Mouse (Mus musculus): ENCODE measurements around the gene Agpat2. TPM values are rescaled to one million over a fixed set of nuclear protein-coding genes. Genes with fewer than 3 reads are reported as not detected.
A peak's percentile ranks its signal among the peaks of the same experiment; 100 is the strongest.

The Agpat2 gene
- total and polyA plus RNA-seq, 3 experiments = 22.3 to 42.4 TPM; not detected in 1

DNA sequence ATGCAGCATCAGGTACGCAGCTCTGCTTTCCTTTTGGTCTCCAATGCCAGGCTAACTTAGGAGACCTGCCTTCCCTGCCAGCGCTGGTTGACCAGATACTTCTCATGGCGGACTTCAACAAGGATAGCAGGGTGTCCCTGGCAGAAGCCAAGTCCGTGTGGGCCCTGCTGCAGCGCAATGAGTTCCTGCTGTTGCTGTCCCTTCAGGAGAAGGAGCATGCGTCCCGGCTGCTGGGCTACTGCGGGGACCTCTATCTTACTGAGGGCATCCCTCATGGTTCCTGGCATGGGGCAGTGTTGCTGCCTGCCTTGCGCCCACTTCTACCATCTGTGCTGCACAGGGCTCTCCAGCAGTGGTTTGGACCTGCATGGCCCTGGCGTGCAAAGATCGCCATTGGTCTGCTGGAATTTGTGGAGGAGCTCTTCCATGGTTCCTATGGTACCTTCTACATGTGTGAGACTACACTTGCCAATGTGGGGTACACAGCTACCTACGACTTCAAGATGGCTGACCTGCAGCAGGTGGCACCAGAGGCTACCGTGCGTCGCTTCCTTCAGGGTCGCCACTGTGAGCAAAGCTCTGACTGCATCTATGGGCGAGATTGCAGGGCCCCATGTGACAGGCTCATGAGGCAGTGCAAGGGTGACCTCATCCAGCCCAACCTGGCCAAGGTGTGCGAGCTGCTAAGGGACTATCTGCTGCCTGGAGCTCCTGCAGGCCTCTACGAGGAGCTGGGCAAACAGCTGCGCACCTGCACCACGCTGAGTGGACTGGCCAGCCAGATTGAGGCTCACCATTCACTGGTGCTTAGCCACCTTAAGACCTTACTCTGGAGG lies 31.5 kb upstream of the Agpat2 start:
- TF ChIP-seq MYB (IDR thresholded peaks at IDR 0.05; ENCODE audit: low read depth, low read length) (0 out of 2 replicates have a peak, but pooled peaks have one; percentile 49), MYC (IDR thresholded peaks at IDR 0.05; ENCODE audit: low read depth, low read length) (peak; percentile 10; the same call in 1 of the 2 replicates), POLR2A (IDR thresholded peaks at IDR 0.05; ENCODE audit: control insufficient read depth in 1 of 2, insufficient read depth in 1 of 2, low read depth in 1 of 2, low read length in 2 of 2, poor library complexity in 1 of 2) (peak; percentile 12 to 48; a peak in 3 of 4 replicates), SIN3A (IDR thresholded peaks at IDR 0.05; ENCODE audit: low read length) (no peak), CHD2 (IDR thresholded peaks at IDR 0.05; ENCODE audit: low read length) (0 out of 2 replicates have a peak, but pooled peaks have one; percentile 6), POLR2AphosphoS5 (IDR thresholded peaks at IDR 0.05; ENCODE audit: borderline replicate concordance, low read depth, low read length) (0 out of 2 replicates have a peak, but pooled peaks have one; percentile 1), NELFE (IDR thresholded peaks at IDR 0.05; ENCODE audit: low read depth, low read length) (peak; percentile 14), POLR2AphosphoS2 (IDR thresholded peaks at IDR 0.05; ENCODE audit: low read length) (peak; percentile 50), RCOR1 (IDR thresholded peaks at IDR 0.05; ENCODE audit: low read depth, low read length) (no peak), TBP (IDR thresholded peaks at IDR 0.05; ENCODE audit: low read depth, low read length) (0 out of 2 replicates have a peak, but pooled peaks have one; percentile 32), ZMIZ1 (IDR thresholded peaks at IDR 0.05; ENCODE audit: low read depth, low read length) (peak; percentile 22; the same call in 1 of the 2 replicates)

GRCm38 (mm10) chr2:26634629-26635488 lies 30.6 kb upstream of the Agpat2 start:
- Histone ChIP-seq H3K4me1 (ENCODE audit: control insufficient read depth in 1 of 2, insufficient read depth in 2 of 2, low read length in 2 of 2) (peaks cover 0 to 11% of the 10 kb centered on the region in 2 experiments; a peak in 2 of 4 replicates), H3K9me3 (replicated peaks; ENCODE audit: insufficient read depth, low read length) (no peaks in the 10 kb centered on the region), H3K9ac (ENCODE audit: control insufficient read depth, low read depth, low read length, poor library complexity, severe bottlenecking) (no peak overlapping the region), H3K27ac (ENCODE audit: control insufficient read depth, low read depth, low read length) (no peak overlapping the region), H3K27me3 (ENCODE audit: control insufficient read depth in 1 of 2, insufficient read depth in 2 of 2, low read length in 2 of 2) (no peaks in the 10 kb centered on the region), H3K79me2 (ENCODE audit: control insufficient read depth, insufficient read depth, low read length, poor library complexity) (peaks cover 22% of the 10 kb centered on the region), H3K36me3 (ENCODE audit: control insufficient read depth in 1 of 2, insufficient read depth in 2 of 2, low read length in 2 of 2) (peaks cover 14 to 17% of the 10 kb centered on the region in 2 experiments), H3K4me3 (ENCODE audit: control insufficient read depth in 1 of 2, insufficient read depth in 1 of 2, low read depth in 2 of 2, low read length in 2 of 2) (no peak overlapping the region)
- DNase-seq (ENCODE audit: low read depth, low spot score) = peak; percentile 66
- TF ChIP-seq CHD1 (IDR thresholded peaks at IDR 0.05; ENCODE audit: low read depth, low read length) (no peak), EP300 (IDR thresholded peaks at IDR 0.05; ENCODE audit: low read depth in 1 of 2, low read length in 2 of 2) (no peak), POLR2AphosphoS2 (IDR thresholded peaks at IDR 0.05; ENCODE audit: low read length) (peak; percentile 76), SMC3 (IDR thresholded peaks at IDR 0.05; ENCODE audit: low read depth, low read length) (peak; percentile 28; the same call in 1 of the 2 replicates), POLR2A (IDR thresholded peaks at IDR 0.05; ENCODE audit: control insufficient read depth in 1 of 2, insufficient read depth in 1 of 2, low read depth in 1 of 2, low read length in 2 of 2, poor library complexity in 1 of 2) (peak in 1 of 2 experiments; percentile 45; a peak in 2 of 4 replicates), CHD2 (IDR thresholded peaks at IDR 0.05; ENCODE audit: low read length) (peak; percentile 31; the same call in 1 of the 2 replicates), POLR2AphosphoS5 (IDR thresholded peaks at IDR 0.05; ENCODE audit: borderline replicate concordance, low read depth, low read length) (peak; percentile 49), MEF2A (IDR thresholded peaks at IDR 0.05; ENCODE audit: extremely low read depth, insufficient replicate concordance, low read depth, low read length, poor library complexity, severe bottlenecking) (no peak), NELFE (IDR thresholded peaks at IDR 0.05; ENCODE audit: low read depth, low read length) (peak; percentile 47), KAT2A (conservative IDR thresholded peaks at IDR 0.05; ENCODE audit: low read depth, low read length) (no peak), NRF1 (IDR thresholded peaks at IDR 0.05; ENCODE audit: insufficient read depth, low read depth, low read length, poor library complexity, severe bottlenecking) (no peak), ZMIZ1 (IDR thresholded peaks at IDR 0.05; ENCODE audit: low read depth, low read length) (peak; percentile 81), ZNF384 (IDR thresholded peaks at IDR 0.05; ENCODE audit: low read depth, low read length) (no peak), BHLHE40 (IDR thresholded peaks at IDR 0.05; ENCODE audit: borderline replicate concordance, low read depth, low read length) (no peak; the same call in 1 of the 2 replicates), ELF1 (IDR thresholded peaks at IDR 0.05; ENCODE audit: low read depth, low read length) (no peak), MYC (IDR thresholded peaks at IDR 0.05; ENCODE audit: low read depth, low read length) (0 out of 2 replicates have a peak, but pooled peaks have one; percentile 40)

More for the DNA sequence above, 31.5 kb upstream of the Agpat2 start:
- DNase-seq (ENCODE audit: low read depth, low spot score) = peak; percentile 64
- Histone ChIP-seq H3K27ac (ENCODE audit: control insufficient read depth, low read depth, low read length) (no peak overlapping the region), H3K4me3 (ENCODE audit: control insufficient read depth in 1 of 2, insufficient read depth in 1 of 2, low read depth in 2 of 2, low read length in 2 of 2) (no peak overlapping the region), H3K27me3 (ENCODE audit: control insufficient read depth in 1 of 2, insufficient read depth in 2 of 2, low read length in 2 of 2) (no peaks in the 10 kb centered on the region), H3K36me3 (ENCODE audit: control insufficient read depth in 1 of 2, insufficient read depth in 2 of 2, low read length in 2 of 2) (peaks cover 14 to 17% of the 10 kb centered on the region in 2 experiments), H3K4me1 (ENCODE audit: control insufficient read depth in 1 of 2, insufficient read depth in 2 of 2, low read length in 2 of 2) (peaks cover 0 to 12% of the 10 kb centered on the region in 2 experiments; a peak in 2 of 4 replicates), H3K9ac (ENCODE audit: control insufficient read depth, low read depth, low read length, poor library complexity, severe bottlenecking) (no peak overlapping the region), H3K79me2 (ENCODE audit: control insufficient read depth, insufficient read depth, low read length, poor library complexity) (peaks cover 25% of the 10 kb centered on the region), H3K9me3 (replicated peaks; ENCODE audit: insufficient read depth, low read length) (no peaks in the 10 kb centered on the region)

Data from MEL (cell line).